Mouse (Mus musculus) brain, embryonic 18.5 days (tissue): ENCODE results near the gene Lrrc26.

Experiments
- DNase-seq: peaks from one replicate; pipeline ENCODE4 v3.0.0-alpha.2; 2012; ENCODE audit warnings: low read depth, low spot score

Lrrc26 gene

GRCm38 (mm10) chr2:25265897-25266656, 23.6 kb upstream of the Lrrc26 start:
- DNase-seq: no peak

- no peak for DNase-seq
These were observed 23.0 kb upstream of the Lrrc26 start for GRCm38 (mm10) chr2:25266720-25267119.

- DNase-seq: no peak
These were observed 22.5 kb upstream of the Lrrc26 start for GRCm38 (mm10) chr2:25267241-25267640.

GRCm38 (mm10) chr2:25267746-25268309, 21.9 kb upstream of the Lrrc26 start:
- DNase-seq: no peak

GRCm38 (mm10) chr2:25271827-25272511, 17.7 kb upstream of the Lrrc26 start, which contains the start of the genes Ssna1 and Anapc2:
Gene Ssna1 (minus strand): TSS chr2:25272438.
Gene Anapc2 (plus strand): TSS chr2:25272478.
- DNase-seq: peak; percentile 90

GRCm38 (mm10) chr2:25272515-25272914, 17.2 kb upstream of the Lrrc26 start:
- no peak for DNase-seq

GRCm38 (mm10) chr2:25273010-25273409, 16.7 kb upstream of the Lrrc26 start:
- DNase-seq: no peak

- DNase-seq: no peak
These were observed 10.5 kb upstream of the Lrrc26 start for GRCm38 (mm10) chr2:25278928-25279882.

- DNase-seq: no peak
These were observed 4.2 kb upstream of the Lrrc26 start for GRCm38 (mm10) chr2:25285551-25285950.

- DNase-seq: no peak
These were observed 3.4 kb upstream of the Lrrc26 start for GRCm38 (mm10) chr2:25286314-25286713.

GRCm38 (mm10) chr2:25286837-25287636, 2.7 kb upstream of the Lrrc26 start:
- no peak for DNase-seq

GRCm38 (mm10) chr2:25287927-25288649, 1.6 kb upstream of the Lrrc26 start, which contains the start of gene Tmem210:
Gene Tmem210 (plus strand): TSS chr2:25288145.
- DNase-seq: no peak

GRCm38 (mm10) chr2:25288734-25289345, 875 bp upstream of the Lrrc26 start:
- DNase-seq: no peak

GRCm38 (mm10) chr2:25290101-25290815, 543 bp downstream of the Lrrc26 start:
- DNase-seq: no peak

- DNase-seq: no peak
These were observed 1.1 kb downstream of the Lrrc26 start for GRCm38 (mm10) chr2:25290816-25291130.

- DNase-seq: no peak
These were observed 1.7 kb downstream of the Lrrc26 start for GRCm38 (mm10) chr2:25291184-25292053.

GRCm38 (mm10) chr2:25292054-25292544, 2.4 kb downstream of the Lrrc26 start:
- no peak for DNase-seq

GRCm38 (mm10) chr2:25292856-25293255, 3.1 kb downstream of the Lrrc26 start:
- no peak for DNase-seq
